Mouse (Mus musculus): Measurements from ENCODE around the gene Kdelr2.

- TF ChIP-seq CTCF (conservative IDR thresholded peaks at IDR 0.05; ENCODE audit: insufficient read depth, insufficient read length, low read depth, low read length): no peak
- no peak for TF ChIP-seq POLR2A (IDR thresholded peaks at IDR 0.05; ENCODE audit: low read depth, low read length)
Observed at GRCm38 (mm10) chr5:143471165-143471546, 67.5 kb downstream of the Kdelr2 start.
